Mouse (Mus musculus): ENCODE data around the gene Rps6ka4. TPM values are rescaled to one million over a fixed set of nuclear protein-coding genes. Genes with fewer than 3 reads are reported as not detected.

Rps6ka4 gene
- polyA plus RNA-seq, 1 experiment from 2014 or later = 13.9 TPM

DNA sequence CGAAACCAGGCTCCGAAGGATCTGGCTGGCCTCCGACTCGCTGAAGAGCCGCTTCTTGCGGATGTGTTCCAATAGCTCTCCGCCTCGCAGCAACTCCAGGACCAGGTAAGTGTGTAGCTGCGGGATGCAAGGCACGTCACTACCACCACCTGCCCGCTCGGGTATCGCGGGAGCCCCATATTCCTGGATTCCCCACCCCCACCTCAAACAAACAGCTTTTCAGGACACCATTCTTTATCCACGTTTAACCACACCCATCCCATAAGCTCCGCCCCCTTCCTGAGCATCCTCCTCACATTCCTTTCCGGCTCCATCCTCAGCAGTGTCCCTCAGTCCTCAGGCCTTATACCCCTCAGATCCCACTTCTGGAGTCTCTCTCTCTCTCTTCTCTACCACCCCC lies 9.1 kb downstream of the Rps6ka4 start:
- Histone ChIP-seq H3K9ac (ENCODE audit: low read length) (no peak overlapping the region), H3K27me3 (ENCODE audit: control insufficient read depth, insufficient read depth, low read length) (peaks cover 38% of the 10 kb centered on the region), H3K36me3 (ENCODE audit: control insufficient read depth, insufficient read depth, low read length) (peaks cover 46% of the 10 kb centered on the region), H3K4me1 (ENCODE audit: control insufficient read depth in 2 of 2, insufficient read depth in 2 of 2, low read length in 2 of 2) (peaks cover 0 to 9% of the 10 kb centered on the region in 2 experiments; a peak in 3 of 4 replicates), H3K4me3 (ENCODE audit: control insufficient read depth in 1 of 2, insufficient read depth in 1 of 2, low read depth in 1 of 2, low read length in 2 of 2) (no peak overlapping the region), H3K9me3 (ENCODE audit: control insufficient read depth, low read length) (no peaks in the 10 kb centered on the region), H3K4me2 (ENCODE audit: low read length) (peak overlapping the region; percentile 21; the same call in 1 of the 2 replicates), H3K27ac (replicated peaks in 1 of 2; ENCODE audit: control insufficient read depth in 1 of 2, insufficient read depth in 1 of 2, low read depth in 2 of 2, low read length in 2 of 2) (no peak overlapping the region)
- 35% methylated on average over 17 of the region's 17 CpGs for WGBS
- ATAC-seq (ENCODE audit: insufficient number of reproducible peaks, insufficient read depth, low FRiP score, low read depth) = no peak

GRCm38 (mm10) chr19:6830556-6831316 lies 9.7 kb downstream of the Rps6ka4 start:
- Histone ChIP-seq H3K4me2 (ENCODE audit: low read length) (peak overlapping the region; percentile 44), H3K36me3 (ENCODE audit: control insufficient read depth, insufficient read depth, low read length) (peaks cover 40% of the 10 kb centered on the region), H3K4me1 (ENCODE audit: control insufficient read depth in 2 of 2, insufficient read depth in 2 of 2, low read length in 2 of 2) (peaks cover 0 to 9% of the 10 kb centered on the region in 2 experiments; a peak in 3 of 4 replicates), H3K9ac (ENCODE audit: low read length) (no peak overlapping the region), H3K4me3 (ENCODE audit: control insufficient read depth in 1 of 2, insufficient read depth in 1 of 2, low read depth in 1 of 2, low read length in 2 of 2) (peak overlapping the region in 1 of 2 experiments; percentile 22; a peak in 2 of 4 replicates), H3K27me3 (ENCODE audit: control insufficient read depth, insufficient read depth, low read length) (peaks cover 38% of the 10 kb centered on the region), H3K27ac (replicated peaks in 1 of 2; ENCODE audit: control insufficient read depth in 1 of 2, insufficient read depth in 1 of 2, low read depth in 2 of 2, low read length in 2 of 2) (no peak overlapping the region), H3K9me3 (ENCODE audit: control insufficient read depth, low read length) (no peaks in the 10 kb centered on the region)
- no peak for ATAC-seq (ENCODE audit: insufficient number of reproducible peaks, insufficient read depth, low FRiP score, low read depth)
- 24% methylated on average over 38 of the region's 38 CpGs for WGBS

DNA sequence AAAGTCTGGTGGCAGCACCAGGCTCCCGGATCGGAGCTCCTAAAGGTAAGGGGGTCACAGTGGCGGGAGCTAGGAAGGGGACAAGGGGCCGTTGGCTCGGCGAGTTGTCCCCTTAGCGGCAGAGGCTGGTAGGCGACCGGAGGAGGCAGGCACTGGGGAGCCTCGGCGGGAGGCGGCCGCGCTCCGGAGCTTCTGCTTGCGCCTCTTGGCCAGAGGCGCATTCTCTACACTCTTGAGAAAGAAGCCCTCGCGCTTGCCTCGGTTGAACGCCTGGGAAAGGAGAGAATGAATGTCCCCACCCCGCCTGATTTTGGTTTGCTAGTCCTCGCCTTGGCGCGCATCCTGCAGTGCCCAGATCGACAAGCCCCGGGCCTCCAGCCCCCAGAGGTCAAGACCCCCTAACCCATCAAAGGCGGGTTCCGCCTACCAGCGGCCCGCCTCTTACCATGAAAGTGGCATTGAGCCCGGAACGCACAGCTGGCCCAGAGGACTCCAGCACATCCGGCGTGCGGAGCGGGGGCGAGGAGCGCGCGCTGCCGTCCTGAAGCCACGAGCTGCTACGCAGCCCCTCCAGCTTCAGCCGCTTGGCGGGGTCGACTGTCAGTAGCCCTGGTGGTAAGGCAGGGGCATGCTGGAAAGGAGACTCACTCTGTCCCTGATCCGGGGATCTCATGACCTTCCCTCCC lies 10.4 kb downstream of the Rps6ka4 start:
- no peak for ATAC-seq (ENCODE audit: insufficient number of reproducible peaks, insufficient read depth, low FRiP score, low read depth)
- peak overlapping the region; percentile 44 for H3K4me2 ChIP-seq (ENCODE audit: low read length)
- H3K4me3 ChIP-seq (ENCODE audit: control insufficient read depth in 1 of 2, insufficient read depth in 1 of 2, low read depth in 1 of 2, low read length in 2 of 2) = peak overlapping the region in 1 of 2 experiments; percentile 22; a peak in 2 of 4 replicates
- no peak overlapping the region for H3K27ac ChIP-seq (replicated peaks in 1 of 2; ENCODE audit: control insufficient read depth in 1 of 2, insufficient read depth in 1 of 2, low read depth in 2 of 2, low read length in 2 of 2)
- peaks cover 0 to 9% of the 10 kb centered on the region in 2 experiments; a peak in 3 of 4 replicates for H3K4me1 ChIP-seq (ENCODE audit: control insufficient read depth in 2 of 2, insufficient read depth in 2 of 2, low read length in 2 of 2)
- no peak overlapping the region for H3K9ac ChIP-seq (ENCODE audit: low read length)
- peaks cover 39% of the 10 kb centered on the region for H3K36me3 ChIP-seq (ENCODE audit: control insufficient read depth, insufficient read depth, low read length)
- WGBS = 15% methylated on average over 48 of the region's 48 CpGs
- H3K27me3 ChIP-seq (ENCODE audit: control insufficient read depth, insufficient read depth, low read length) = peaks cover 38% of the 10 kb centered on the region
- H3K9me3 ChIP-seq (ENCODE audit: control insufficient read depth, low read length) = no peaks in the 10 kb centered on the region

GRCm38 (mm10) chr19:6829069-6829468 lies 11.4 kb downstream of the Rps6ka4 start:
- H3K36me3 ChIP-seq (ENCODE audit: control insufficient read depth, insufficient read depth, low read length) = peaks cover 30% of the 10 kb centered on the region
- no peak overlapping the region for H3K27ac ChIP-seq (replicated peaks in 1 of 2; ENCODE audit: control insufficient read depth in 1 of 2, insufficient read depth in 1 of 2, low read depth in 2 of 2, low read length in 2 of 2)
- peaks cover 38% of the 10 kb centered on the region for H3K27me3 ChIP-seq (ENCODE audit: control insufficient read depth, insufficient read depth, low read length)

GRCm38 (mm10) chr19:6826601-6827000 lies 13.8 kb downstream of the Rps6ka4 start:
- peaks cover 29% of the 10 kb centered on the region for H3K27me3 ChIP-seq (ENCODE audit: control insufficient read depth, insufficient read depth, low read length)
- no peaks in the 10 kb centered on the region for H3K9me3 ChIP-seq (ENCODE audit: control insufficient read depth, low read length)
- ATAC-seq (ENCODE audit: insufficient number of reproducible peaks, insufficient read depth, low FRiP score, low read depth) = no peak
- H3K27ac ChIP-seq (replicated peaks in 1 of 2; ENCODE audit: control insufficient read depth in 1 of 2, insufficient read depth in 1 of 2, low read depth in 2 of 2, low read length in 2 of 2) = no peak overlapping the region
- no peak overlapping the region for H3K9ac ChIP-seq (ENCODE audit: low read length)
- H3K4me3 ChIP-seq (ENCODE audit: control insufficient read depth in 1 of 2, insufficient read depth in 1 of 2, low read depth in 1 of 2, low read length in 2 of 2) = no peak overlapping the region
- peaks cover 0 to 9% of the 10 kb centered on the region in 2 experiments; a peak in 3 of 4 replicates for H3K4me1 ChIP-seq (ENCODE audit: control insufficient read depth in 2 of 2, insufficient read depth in 2 of 2, low read length in 2 of 2)
- H3K36me3 ChIP-seq (ENCODE audit: control insufficient read depth, insufficient read depth, low read length) = peaks cover 7% of the 10 kb centered on the region; the same call in 1 of the 2 replicates
- 69% methylated on average over 3 of the region's 3 CpGs for WGBS
- H3K4me2 ChIP-seq (ENCODE audit: low read length) = no peak overlapping the region

More at GRCm38 (mm10) chr19:6829069-6829468, 11.4 kb downstream of the Rps6ka4 start:
- no peak overlapping the region for H3K4me3 ChIP-seq (ENCODE audit: control insufficient read depth in 1 of 2, insufficient read depth in 1 of 2, low read depth in 1 of 2, low read length in 2 of 2)
- H3K9ac ChIP-seq (ENCODE audit: low read length) = no peak overlapping the region
- no peaks in the 10 kb centered on the region for H3K9me3 ChIP-seq (ENCODE audit: control insufficient read depth, low read length)
- H3K4me2 ChIP-seq (ENCODE audit: low read length) = no peak overlapping the region
- peaks cover 0 to 9% of the 10 kb centered on the region in 2 experiments; a peak in 3 of 4 replicates for H3K4me1 ChIP-seq (ENCODE audit: control insufficient read depth in 2 of 2, insufficient read depth in 2 of 2, low read length in 2 of 2)
- no peak for ATAC-seq (ENCODE audit: insufficient number of reproducible peaks, insufficient read depth, low FRiP score, low read depth)
- WGBS = 31% methylated on average over 3 of the region's 3 CpGs

- Histone ChIP-seq H3K9ac (ENCODE audit: low read length) (no peak overlapping the region), H3K27me3 (ENCODE audit: control insufficient read depth, insufficient read depth, low read length) (peaks cover 17% of the 10 kb centered on the region), H3K27ac (replicated peaks in 1 of 2; ENCODE audit: control insufficient read depth in 1 of 2, insufficient read depth in 1 of 2, low read depth in 2 of 2, low read length in 2 of 2) (no peak overlapping the region), H3K9me3 (ENCODE audit: control insufficient read depth, low read length) (0 out of 2 replicates have a peak, but pooled peaks cover 1% of the 10 kb centered on the region), H3K36me3 (ENCODE audit: control insufficient read depth, insufficient read depth, low read length) (no peaks in the 10 kb centered on the region), H3K4me2 (ENCODE audit: low read length) (no peak overlapping the region), H3K4me1 (ENCODE audit: control insufficient read depth in 2 of 2, insufficient read depth in 2 of 2, low read length in 2 of 2) (peaks cover 0 to 5% of the 10 kb centered on the region in 2 experiments; a peak in 3 of 4 replicates), H3K4me3 (ENCODE audit: control insufficient read depth in 1 of 2, insufficient read depth in 1 of 2, low read depth in 1 of 2, low read length in 2 of 2) (no peak overlapping the region)
- no peak for ATAC-seq (ENCODE audit: insufficient number of reproducible peaks, insufficient read depth, low FRiP score, low read depth)
- 70% methylated on average over 6 of the region's 6 CpGs for WGBS
Observed at GRCm38 (mm10) chr19:6825384-6825783, 15.1 kb downstream of the Rps6ka4 start.

DNA sequence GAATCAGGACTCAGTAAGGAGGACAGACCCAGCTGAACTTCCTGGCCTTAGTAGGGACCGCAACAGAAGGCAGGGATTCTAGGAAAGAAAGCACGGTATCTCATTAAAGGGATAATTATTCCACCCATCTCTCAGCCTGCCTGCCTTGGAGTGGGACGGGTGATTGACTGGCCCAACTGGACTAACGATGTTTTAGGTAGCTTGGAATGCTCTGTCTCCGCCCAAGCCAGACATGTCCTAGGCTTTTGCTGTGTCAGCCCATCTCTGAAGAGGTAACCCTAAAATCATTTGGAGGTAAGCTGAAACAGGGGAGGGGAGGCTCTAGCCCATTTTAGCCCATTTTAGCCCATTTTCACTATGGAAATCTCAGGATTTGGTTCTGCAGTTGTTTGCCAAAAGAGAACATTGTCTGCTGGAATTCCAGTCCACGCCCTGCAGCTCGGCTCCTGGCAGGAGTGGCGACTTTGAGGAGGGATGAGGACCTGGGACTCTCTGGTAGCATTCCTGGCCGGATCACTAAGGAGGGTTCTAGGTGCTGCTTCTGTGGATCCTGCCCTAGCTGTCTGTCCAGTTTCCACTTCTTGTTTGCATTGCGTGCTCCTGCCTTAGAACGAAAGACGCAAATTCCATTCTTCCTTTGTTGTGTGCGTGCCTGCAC lies 19.8 kb downstream of the Rps6ka4 start:
- Histone ChIP-seq H3K4me3 (ENCODE audit: control insufficient read depth in 1 of 2, insufficient read depth in 1 of 2, low read depth in 1 of 2, low read length in 2 of 2) (no peak overlapping the region), H3K4me1 (ENCODE audit: control insufficient read depth in 2 of 2, insufficient read depth in 2 of 2, low read length in 2 of 2) (peaks cover 0 to 2% of the 10 kb centered on the region in 2 experiments; a peak in 1 of 4 replicates), H3K9ac (ENCODE audit: low read length) (no peak overlapping the region), H3K4me2 (ENCODE audit: low read length) (no peak overlapping the region), H3K36me3 (ENCODE audit: control insufficient read depth, insufficient read depth, low read length) (no peaks in the 10 kb centered on the region), H3K9me3 (ENCODE audit: control insufficient read depth, low read length) (0 out of 2 replicates have a peak, but pooled peaks cover 2% of the 10 kb centered on the region), H3K27me3 (ENCODE audit: control insufficient read depth, insufficient read depth, low read length) (no peaks in the 10 kb centered on the region), H3K27ac (replicated peaks in 1 of 2; ENCODE audit: control insufficient read depth in 1 of 2, insufficient read depth in 1 of 2, low read depth in 2 of 2, low read length in 2 of 2) (no peak overlapping the region)
- WGBS = 87% methylated on average over 13 of the region's 13 CpGs
- no peak for ATAC-seq (ENCODE audit: insufficient number of reproducible peaks, insufficient read depth, low FRiP score, low read depth)
